ENCODE assay signal across 8 mouse cellular contexts in the genomic region with DNA sequence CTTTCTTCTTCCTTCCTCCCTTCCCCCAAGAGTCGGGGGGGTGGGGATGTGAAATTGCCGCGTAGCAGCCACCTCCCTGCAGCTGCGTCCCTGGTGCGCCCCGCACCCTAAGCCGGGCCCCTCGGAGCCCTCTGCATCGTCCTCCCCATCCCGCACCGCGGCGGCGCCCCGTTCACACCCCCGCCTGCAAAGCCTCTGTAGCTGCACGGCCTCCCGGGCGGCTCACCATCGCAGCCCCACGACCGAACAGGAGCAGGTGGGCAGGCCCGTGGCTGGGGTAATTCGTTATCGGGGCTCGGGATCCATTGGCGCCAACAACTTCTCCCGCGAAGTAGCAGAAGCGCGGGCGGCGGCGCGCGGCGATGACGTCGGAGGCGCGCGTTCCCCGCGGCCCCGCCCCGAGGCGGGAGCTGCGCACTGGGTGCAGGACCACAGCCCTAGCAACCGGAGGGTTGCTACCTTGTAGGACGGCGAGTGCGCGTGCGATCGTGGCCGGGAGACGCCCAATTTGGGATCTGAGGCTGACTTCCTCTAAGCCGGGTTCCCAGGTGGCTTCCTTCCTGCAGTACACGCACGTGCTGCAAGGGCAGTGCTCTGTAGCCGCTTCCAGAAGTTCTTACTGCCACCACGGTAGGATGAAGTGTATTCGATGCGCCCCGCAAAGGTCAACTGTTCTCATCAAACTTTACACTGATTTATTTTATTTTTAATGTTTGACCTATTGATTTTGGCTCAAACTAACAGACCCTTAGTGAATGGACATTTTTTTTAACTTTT. TPM values are rescaled to one million over a fixed set of nuclear protein-coding genes. Genes with fewer than 3 reads are reported as not detected.
DNase-seq lines count a peak whose midpoint lies in the region; ATAC-seq lines count a peak whose summit lies in the region.

A gene (minus strand): TSS at position 373 of the 777 bp plus-strand sequence.

- no peaks in the 10 kb centered on the region for H3K9me3 ChIP-seq in hindbrain, embryonic 11.5 days (ENCODE audit: control insufficient read depth, low read length)

- H3K4me2 ChIP-seq in hindbrain, embryonic 11.5 days (replicated peaks; ENCODE audit: low read depth, low read length), result peak within 1 kb of the TSS; percentile 72

- peak within 1 kb of the TSS; percentile 88 for H3K9ac ChIP-seq in hindbrain, embryonic 11.5 days (ENCODE audit: low read depth, low read length)

- ATAC-seq in hindbrain, embryonic 11.5 days (ENCODE audit: low FRiP score), result peak; percentile 97

- H3K27ac ChIP-seq in hindbrain, embryonic 11.5 days (ENCODE audit: low read depth, low read length), result peak within 1 kb of the TSS; percentile 51

- H3K27me3 ChIP-seq in hindbrain, embryonic 11.5 days (ENCODE audit: control insufficient read depth, insufficient read depth, low read length), result no peaks in the 10 kb centered on the region

- H3K4me1 ChIP-seq in hindbrain, embryonic 11.5 days (replicated peaks; ENCODE audit: control insufficient read depth, insufficient read depth, low read length), result no peaks in the 10 kb centered on the region

- WGBS in hindbrain, embryonic 11.5 days, result under 1% methylated on average over 64 of the region's 65 CpGs

- no peaks in the 10 kb centered on the region for H3K36me3 ChIP-seq in hindbrain, embryonic 11.5 days (ENCODE audit: control insufficient read depth, insufficient read depth, low read length)

- peak within 1 kb of the TSS; percentile 87 for H3K4me3 ChIP-seq in hindbrain, embryonic 11.5 days (ENCODE audit: low read depth, low read length)

- peak; percentile 95 for DNase-seq in Muller cell, postnatal 12 days (ENCODE audit: inconsistent ontology term)
- DNase-seq in cerebellum, adult 9-11 months, result peak; percentile 89
- peak; percentile 80 to 87 for DNase-seq in frontal cortex, adult 2 months (ENCODE audit: extremely low spot score in 1 of 2, low spot score in 1 of 2)
- DNase-seq in hindbrain, embryonic 11.5 days (ENCODE audit: low spot score), result peak; percentile 96
- DNase-seq in layer of hippocampus, postnatal 10 days (ENCODE audit: low spot score in 2 of 2), result peak; percentile 85 to 88
- peak; percentile 88 for DNase-seq in lung, postnatal 10 days
- peak; percentile 86 for DNase-seq in ovary, postnatal 36 days (ENCODE audit: low spot score)
- DNase-seq in thymus, postnatal 25 days, result peak; percentile 88

RNA-seq across cellular contexts. Expression of the gene that starts here (rescaled TPM):
- 21.5 and 22.1 TPM in 2 replicates for polyA plus RNA-seq in frontal cortex, adult 2 months (2012; rRNA removed)
- polyA plus RNA-seq in hindbrain, embryonic 11.5 days (2014; fragmentation: Nextera tagmentation; extraction: Ambion mirVana), result 81.1 TPM in 2 replicates
- 10 to 100 TPM; 26.6 to 29.5 TPM for total RNA-seq in layer of hippocampus, postnatal 10 days (2021)

Comparison
In these comparisons a context has a peak if more than half of its experiments do, and no peak if none do; other contexts are left out.
1. Peak in every context shown above with its lines: DNase-seq, ATAC-seq, H3K4me3 ChIP-seq and H3K27ac ChIP-seq.